Mouse (Mus musculus): Measurements from ENCODE around the gene Zc3h10.

DNA sequence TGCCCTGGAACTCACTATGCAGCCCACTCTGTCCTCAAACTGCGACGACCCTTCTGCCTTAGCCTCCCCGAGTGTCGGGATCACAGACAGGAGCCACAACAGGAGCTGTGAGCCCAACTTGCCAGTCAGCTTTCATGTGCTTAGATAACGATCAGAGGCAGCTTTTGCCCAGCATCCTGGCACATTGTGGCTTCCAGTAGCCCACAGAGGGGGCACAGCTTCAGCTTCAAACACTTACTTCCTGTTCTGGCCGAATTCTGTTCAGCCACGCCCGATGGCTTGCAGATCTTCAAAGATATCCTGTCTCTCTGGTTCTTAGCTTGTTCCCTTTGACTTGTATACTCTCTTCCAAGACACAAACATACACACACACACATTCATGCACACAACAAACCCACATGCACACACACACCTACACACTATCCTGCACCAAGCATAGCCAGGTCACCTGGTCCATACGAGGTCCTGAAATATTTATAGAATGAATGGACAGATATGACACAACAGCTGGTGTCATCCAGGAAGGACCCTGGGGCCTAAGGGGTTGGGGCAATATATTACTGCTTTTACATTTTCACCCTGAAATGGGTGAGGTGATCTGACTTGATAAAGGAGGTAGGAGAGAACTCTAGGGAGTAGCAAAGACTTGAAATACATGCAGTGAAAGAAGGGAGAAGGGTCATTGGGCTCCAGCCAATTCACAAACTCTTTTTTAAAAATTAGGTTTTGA is 42.8 kb downstream of the Zc3h10 start:
- TF ChIP-seq POLR2A (IDR thresholded peaks at IDR 0.05; ENCODE audit: insufficient read depth, low read length), result no peak
- TF ChIP-seq CTCF (IDR thresholded peaks at IDR 0.05; ENCODE audit: low read depth, low read length), result no peak
